Mouse (Mus musculus) liver, embryonic 16.5 days (tissue): ENCODE results near the gene Tmem143. TPM values are rescaled to one million over a fixed set of nuclear protein-coding genes. Genes with fewer than 3 reads are reported as not detected.

Source experiments
- ATAC-seq: fragments of 200-750 bp; cut with Nextera tagmentation; 2 replicates; pipeline ENCODE4 v1.8.0; 2017; ENCODE audit warnings: low read depth, mild to moderate bottlenecking, moderate number of reproducible peaks, moderate library complexity
- H3K27ac ChIP-seq: fragments of 300-500 bp; sonication (generic); 2 replicates; pipeline ENCODE4 v1.5.1; 2014; ENCODE audit warnings: mild to moderate bottlenecking, low read length
- H3K27me3 ChIP-seq: fragments of 300-500 bp; sonication (generic); 2 replicates; pipeline ENCODE4 v1.6.1; 2014; ENCODE audit warnings: low read depth, low read length, mixed read lengths; ENCODE audit not compliant: control insufficient read depth, insufficient read depth
- H3K36me3 ChIP-seq: fragments of 300-500 bp; sonication (generic); 2 replicates; pipeline ENCODE4 v1.6.1; 2014; ENCODE audit warnings: mild to moderate bottlenecking; ENCODE audit not compliant: control insufficient read depth, insufficient read depth
- H3K4me1 ChIP-seq: fragments of 300-500 bp; sonication (generic); 2 replicates; pipeline ENCODE4 v1.6.1; 2014; ENCODE audit warnings: low read depth, low read length, mixed read lengths; ENCODE audit not compliant: control insufficient read depth
- H3K4me2 ChIP-seq: fragments of 300-500 bp; sonication (generic); 2 replicates; pipeline ENCODE4 v1.6.1; 2014; ENCODE audit warnings: low read depth, low read length, mixed read lengths
- H3K4me3 ChIP-seq: fragments of 300-500 bp; sonication (generic); 2 replicates; pipeline ENCODE4 v1.5.1; 2014; ENCODE audit warnings: low read depth, mild to moderate bottlenecking, low read length
- H3K9ac ChIP-seq: fragments of 300-500 bp; sonication (generic); 2 replicates; pipeline ENCODE4 v1.6.1; 2014; ENCODE audit warnings: low read depth, low read length
- H3K9me3 ChIP-seq: fragments of 300-500 bp; sonication (generic); replicated peaks from 2 replicates; pipeline ENCODE4 v1.6.1; 2016; ENCODE audit warnings: low read length; ENCODE audit not compliant: control insufficient read depth
- WGBS: fragments of 180-500 bp; shearing (Covaris S2); extraction: QIAGEN DNeasy Blood & Tissue Kit; methylation state at CpG from one replicate; pipeline ENCODE4 v1.1.7; 2014; ENCODE audit not compliant: insufficient replicate concordance; 5-methylcytosine and 5-hydroxymethylcytosine counted together
- polyA plus RNA-seq: library from polyadenylated mRNA; unstranded; fragments of >200 nt; fragmentation: Nextera tagmentation; extraction: Ambion mirVana; gene quantifications from 2 replicates; pipeline ENCODE4 v1.2.1, GENCODE M21; 2015

Tmem143 gene
- polyA plus RNA-seq, 1 experiment from 2014 or later = 3.5 TPM

DNA sequence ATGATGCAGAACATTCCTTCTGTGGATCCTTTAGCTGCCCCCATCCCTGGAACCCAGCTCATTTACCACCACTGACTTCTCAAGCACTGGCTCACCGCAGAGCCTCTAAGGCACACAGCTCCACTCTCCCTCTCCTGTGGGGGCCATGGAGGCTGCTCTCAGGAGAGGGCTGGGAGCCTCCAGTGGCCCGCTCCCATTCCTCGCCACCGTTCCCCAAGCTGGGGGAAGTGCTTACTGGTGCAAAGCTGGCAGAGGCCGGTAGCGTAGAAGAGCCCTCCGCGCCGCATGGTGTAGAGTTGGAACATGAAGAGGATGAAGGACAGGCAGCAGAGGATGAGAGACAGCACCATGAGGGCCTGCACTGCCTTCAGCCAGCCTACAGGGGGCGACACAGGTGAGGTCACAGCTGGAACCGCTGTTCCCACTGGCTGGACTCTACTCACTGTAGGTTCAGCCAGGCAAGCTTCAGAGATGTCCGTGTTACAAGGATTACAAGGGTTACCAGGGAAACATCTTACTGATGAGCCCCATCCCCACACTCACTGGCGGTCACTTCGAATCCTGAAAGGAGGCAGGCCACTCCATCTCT lies 22.4 kb downstream of the Tmem143 start:
- H3K9ac ChIP-seq = no peak overlapping the region
- ATAC-seq = no peak

DNA sequence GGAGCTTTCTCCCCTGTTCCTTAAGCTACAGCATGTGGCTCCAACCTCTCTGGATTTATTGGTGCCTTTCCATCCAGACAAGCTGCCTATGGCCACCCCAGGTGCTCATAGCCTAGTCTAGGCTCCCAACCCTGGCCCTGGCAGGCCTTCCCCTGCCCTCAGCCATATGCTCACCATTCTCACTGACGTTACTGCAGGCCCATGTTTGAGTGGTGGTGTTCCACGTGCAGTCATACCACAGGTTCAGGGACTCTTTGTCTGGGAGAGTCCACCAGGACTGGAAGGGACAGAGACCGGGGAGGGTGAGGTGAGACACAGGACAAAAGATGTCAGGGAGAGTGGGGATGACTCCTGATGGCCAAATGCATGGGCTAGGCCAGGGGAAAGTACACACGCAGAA lies 23.0 kb downstream of the Tmem143 start:
- Histone ChIP-seq H3K27me3 (no peaks in the 10 kb centered on the region), H3K4me2 (peak overlapping the region; percentile 69), H3K4me1 (peaks cover 60% of the 10 kb centered on the region), H3K36me3 (no peaks in the 10 kb centered on the region), H3K9ac (peak overlapping the region; percentile 63), H3K27ac (no peak overlapping the region), H3K4me3 (peak overlapping the region; percentile 60), H3K9me3 (no peaks in the 10 kb centered on the region)
- WGBS = 41% methylated on average over 4 of the region's 4 CpGs
- no peak for ATAC-seq

More for the DNA sequence above, 22.4 kb downstream of the Tmem143 start:
- Histone ChIP-seq H3K4me2 (0 out of 2 replicates have a peak overlapping the region, but pooled peaks have one; percentile 69), H3K9me3 (no peaks in the 10 kb centered on the region), H3K27ac (no peak overlapping the region), H3K36me3 (no peaks in the 10 kb centered on the region), H3K4me3 (no peak overlapping the region), H3K4me1 (peaks cover 59% of the 10 kb centered on the region), H3K27me3 (no peaks in the 10 kb centered on the region)
- WGBS = 72% methylated on average over 14 of the region's 14 CpGs

DNA sequence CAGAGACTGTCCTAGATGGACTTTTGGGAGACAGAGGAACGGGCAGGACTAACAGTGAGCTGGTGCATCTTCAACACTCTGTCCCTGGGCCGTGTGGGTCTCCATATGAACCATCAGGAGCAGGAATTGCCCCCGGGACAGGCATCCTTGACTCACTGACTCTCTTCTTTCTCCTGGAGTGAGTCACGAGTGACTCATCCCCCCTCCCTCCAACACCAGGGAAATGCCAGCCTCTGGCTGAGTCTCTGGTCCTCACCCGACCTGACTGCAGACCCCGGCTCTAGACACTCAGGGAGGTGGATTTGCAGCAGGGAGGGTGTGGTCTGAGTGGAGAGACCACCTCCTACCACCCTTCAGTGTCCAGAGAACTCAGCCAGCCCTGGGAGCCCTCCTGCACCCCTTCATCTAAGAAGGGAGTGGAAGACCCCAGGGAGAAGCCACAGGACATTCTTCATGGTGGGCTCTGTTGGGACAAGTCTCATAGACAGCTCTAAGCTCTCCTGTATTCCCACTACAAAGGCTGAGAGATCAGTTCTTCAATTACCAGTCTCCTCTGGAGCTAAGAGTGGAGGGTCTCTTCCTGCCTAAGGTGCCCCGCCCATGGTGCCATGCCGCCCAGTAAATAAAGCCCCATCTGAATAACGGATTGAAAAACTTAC lies 24.0 kb downstream of the Tmem143 start:
- Histone ChIP-seq H3K27ac (peak overlapping the region; percentile 80), H3K27me3 (no peaks in the 10 kb centered on the region), H3K4me3 (peak overlapping the region; percentile 60), H3K9ac (peak overlapping the region; percentile 63), H3K36me3 (no peaks in the 10 kb centered on the region), H3K9me3 (no peaks in the 10 kb centered on the region), H3K4me2 (peak overlapping the region; percentile 69), H3K4me1 (peaks cover 60% of the 10 kb centered on the region)
- ATAC-seq = no peak
- 7% methylated on average over 9 of the region's 9 CpGs for WGBS

- H3K4me1 ChIP-seq = peaks cover 58% of the 10 kb centered on the region
Measured at GRCm38 (mm10) chr7:45921242-45921621, 24.5 kb downstream of the Tmem143 start, which contains the start of gene Emp3. TSS of gene Emp3 (minus strand) at chr7:45921404.

GRCm38 (mm10) chr7:45921950-45922600 lies 25.3 kb downstream of the Tmem143 start:
- no peak overlapping the region for H3K4me3 ChIP-seq
- no peaks in the 10 kb centered on the region for H3K27me3 ChIP-seq
- H3K27ac ChIP-seq = peak overlapping the region; percentile 88
- H3K9ac ChIP-seq = no peak overlapping the region; the same call in 1 of the 2 replicates
- peaks cover 50% of the 10 kb centered on the region for H3K4me1 ChIP-seq
- no peaks in the 10 kb centered on the region for H3K36me3 ChIP-seq
- H3K9me3 ChIP-seq = no peaks in the 10 kb centered on the region
- 55% methylated on average over 12 of the region's 12 CpGs for WGBS
- H3K4me2 ChIP-seq = peak overlapping the region; percentile 73
- no peak for ATAC-seq

More at GRCm38 (mm10) chr7:45921242-45921621, 24.5 kb downstream of the Tmem143 start, which contains the start of gene Emp3:
- 13% methylated on average over 9 of the region's 9 CpGs for WGBS
- no peaks in the 10 kb centered on the region for H3K27me3 ChIP-seq
- H3K9me3 ChIP-seq = no peaks in the 10 kb centered on the region
- no peak for ATAC-seq
- H3K4me3 ChIP-seq = peak within 1 kb of the TSS; percentile 60
- peak within 1 kb of the TSS; percentile 73 for H3K4me2 ChIP-seq
- peak within 1 kb of the TSS; percentile 88 for H3K27ac ChIP-seq
- peak within 1 kb of the TSS; percentile 63 for H3K9ac ChIP-seq
- no peaks in the 10 kb centered on the region for H3K36me3 ChIP-seq

DNA sequence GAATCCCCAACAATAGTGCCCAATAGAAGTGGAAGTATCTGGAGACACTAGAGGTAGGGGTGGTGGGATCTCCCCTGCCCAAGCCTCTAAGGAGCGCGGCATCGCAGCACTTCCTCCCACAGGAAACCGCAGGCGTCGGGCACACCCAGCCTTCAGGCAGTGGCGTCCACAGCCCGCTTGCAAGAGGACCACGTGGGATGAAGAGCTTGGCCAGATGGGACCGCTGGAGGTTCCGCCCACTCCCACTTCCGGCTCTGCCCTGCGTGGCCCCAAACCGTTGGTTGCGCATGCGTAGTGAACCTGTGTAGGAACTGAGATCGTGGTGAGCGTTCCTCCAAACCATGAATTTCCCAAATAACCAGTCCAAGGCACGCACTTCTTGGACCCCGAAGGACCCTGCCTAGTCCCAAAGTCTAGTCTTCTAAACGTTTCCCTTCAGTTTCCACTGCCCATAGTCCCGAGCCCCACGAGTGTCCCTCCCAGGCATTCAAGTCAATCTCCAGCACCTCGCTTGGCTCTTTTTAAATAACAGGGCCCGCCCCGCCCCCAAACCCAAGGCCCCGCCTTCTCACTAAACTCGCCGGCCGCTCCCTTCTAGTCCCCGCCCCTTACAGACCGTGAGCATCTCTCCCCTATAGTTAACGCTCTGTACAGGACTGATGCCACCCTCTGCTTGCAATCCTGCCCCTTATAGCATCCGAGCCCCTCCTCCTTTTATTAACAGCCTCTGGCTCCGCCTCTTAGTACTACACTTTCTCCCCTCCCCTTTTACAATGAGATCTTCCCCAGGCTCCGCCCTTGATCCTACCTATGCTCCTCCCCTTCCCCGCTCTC lies 26.4 kb downstream of the Tmem143 start:
- under 1% methylated on average over 37 of the region's 37 CpGs for WGBS

GRCm38 (mm10) chr7:45923762-45924428 lies 27.2 kb downstream of the Tmem143 start, which contains the start of gene Ccdc114:
TSS of gene Ccdc114 (plus strand) at chr7:45924072.
- peaks cover 46% of the 10 kb centered on the region for H3K4me1 ChIP-seq
- H3K27me3 ChIP-seq = no peaks in the 10 kb centered on the region
- 2% methylated on average over 24 of the region's 24 CpGs for WGBS
- H3K27ac ChIP-seq = peak within 1 kb of the TSS; percentile 88
- H3K4me3 ChIP-seq = peak within 1 kb of the TSS; percentile 59
- peak; percentile 60 for ATAC-seq
- peak within 1 kb of the TSS; percentile 53 for H3K9ac ChIP-seq
- H3K4me2 ChIP-seq = peak within 1 kb of the TSS; percentile 73
- no peaks in the 10 kb centered on the region for H3K36me3 ChIP-seq
- H3K9me3 ChIP-seq = no peaks in the 10 kb centered on the region

More for the DNA sequence above, 26.4 kb downstream of the Tmem143 start:
- Histone ChIP-seq H3K4me2 (peak overlapping the region; percentile 73), H3K4me3 (peak overlapping the region; percentile 59), H3K4me1 (peaks cover 46% of the 10 kb centered on the region), H3K36me3 (no peaks in the 10 kb centered on the region), H3K27me3 (no peaks in the 10 kb centered on the region), H3K27ac (peak overlapping the region; percentile 88), H3K9ac (peak overlapping the region; percentile 22), H3K9me3 (no peaks in the 10 kb centered on the region)
- ATAC-seq = peak; percentile 82

DNA sequence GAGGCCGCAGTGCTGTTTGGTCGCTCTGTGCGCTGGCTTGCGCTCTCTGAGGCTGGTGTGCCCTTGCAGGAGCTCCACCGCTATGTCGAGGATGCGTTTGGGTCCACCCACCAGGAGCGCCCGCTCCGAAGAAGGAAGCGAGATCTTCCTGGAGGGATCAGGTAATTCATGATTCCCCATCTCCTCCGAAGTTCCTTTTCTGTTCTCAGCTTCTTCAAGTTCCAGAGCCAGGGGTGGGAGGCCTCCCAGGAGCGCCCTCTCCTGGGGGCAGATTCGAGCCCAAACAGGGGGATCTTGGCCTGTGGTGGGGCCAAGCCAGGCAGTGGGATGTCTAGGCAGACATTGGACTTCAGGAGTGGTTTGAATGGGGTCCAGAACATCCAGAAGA lies 27.7 kb downstream of the Tmem143 start:
- WGBS = 6% methylated on average over 14 of the region's 14 CpGs
- H3K27ac ChIP-seq = peak overlapping the region; percentile 88
- ATAC-seq = no peak
- peaks cover 43% of the 10 kb centered on the region for H3K4me1 ChIP-seq
- peak overlapping the region; percentile 53 for H3K9ac ChIP-seq
- no peaks in the 10 kb centered on the region for H3K36me3 ChIP-seq
- peak overlapping the region; percentile 73 for H3K4me2 ChIP-seq
- H3K4me3 ChIP-seq = peak overlapping the region; percentile 59
- no peaks in the 10 kb centered on the region for H3K9me3 ChIP-seq
- H3K27me3 ChIP-seq = no peaks in the 10 kb centered on the region
